Mouse (Mus musculus): ENCODE measurements around the gene Eif5a.
A peak's percentile ranks its signal among the peaks of the same experiment; 100 is the strongest.

- peak; percentile 50 for TF ChIP-seq CTCF (conservative IDR thresholded peaks at IDR 0.05; ENCODE audit: insufficient read depth, insufficient read length, low read depth, low read length)
- TF ChIP-seq POLR2A (IDR thresholded peaks at IDR 0.05; ENCODE audit: low read depth, low read length): no peak
Observed at GRCm38 (mm10) chr11:69883066-69883465, 38.7 kb downstream of the Eif5a start.

Measured in kidney, adult 2 months (tissue).